Mouse (Mus musculus): ENCODE measurements around the gene Abhd16b. TPM values are rescaled to one million over a fixed set of nuclear protein-coding genes. Genes with fewer than 3 reads are reported as not detected.

Gene Abhd16b
- total and polyA plus RNA-seq, 2 experiments from 2014 or later = not detected

- no peaks in the 10 kb centered on the region for H3K4me1 ChIP-seq (ENCODE audit: insufficient read depth)
- peak within 1 kb of the TSS; percentile 69 for H3K9ac ChIP-seq
- H3K9me3 ChIP-seq (ENCODE audit: low read length) = no peaks in the 10 kb centered on the region
- peak within 1 kb of the TSS; percentile 98 for H3K4me2 ChIP-seq (ENCODE audit: low read depth)
- H3K27me3 ChIP-seq (ENCODE audit: insufficient read depth, low read length) = 0 out of 2 replicates have a peak, but pooled peaks cover 2% of the 10 kb centered on the region
- DNase-seq (peak; percentile 69), ATAC-seq (peak; percentile 77)
- peak within 1 kb of the TSS; percentile 85 for H3K4me3 ChIP-seq (ENCODE audit: low read depth, low read length)
- H3K27ac ChIP-seq (ENCODE audit: low read depth, low read length) = no peak within 1 kb of the TSS
- WGBS = under 1% methylated on average over 70 of the region's 83 CpGs
- no peaks in the 10 kb centered on the region for H3K36me3 ChIP-seq (ENCODE audit: insufficient read depth)
- TF ChIP-seq CTCF (IDR thresholded peaks at IDR 0.05; ENCODE audit: low read depth) = no peak
These were observed 33.8 kb upstream of the Abhd16b start, which contains the start of gene Zbtb46 for GRCm38 (mm10) chr2:181459153-181459672. Zbtb46 (minus strand) TSS chr2:181459426.

- Histone ChIP-seq H3K4me2 (ENCODE audit: low read depth) (peak overlapping the region; percentile 98), H3K9ac (peak overlapping the region; percentile 69), H3K27ac (ENCODE audit: low read depth, low read length) (no peak overlapping the region), H3K9me3 (ENCODE audit: low read length) (no peaks in the 10 kb centered on the region), H3K36me3 (ENCODE audit: insufficient read depth) (no peaks in the 10 kb centered on the region), H3K4me3 (ENCODE audit: low read depth, low read length) (peak overlapping the region; percentile 85), H3K27me3 (ENCODE audit: insufficient read depth, low read length) (peaks cover 2% of the 10 kb centered on the region; the same call in 1 of the 2 replicates), H3K4me1 (ENCODE audit: insufficient read depth) (no peaks in the 10 kb centered on the region)
- DNase-seq = peak; percentile 42
- ATAC-seq = peak; percentile 40
- WGBS = 1% methylated on average over 71 of the region's 71 CpGs
- no peak for TF ChIP-seq CTCF (IDR thresholded peaks at IDR 0.05; ENCODE audit: low read depth)
These were observed 33.1 kb upstream of the Abhd16b start for GRCm38 (mm10) chr2:181459673-181460621.

GRCm38 (mm10) chr2:181461536-181462100, 31.4 kb upstream of the Abhd16b start:
- 91% methylated on average over 1 of the region's 1 CpGs for WGBS
- Histone ChIP-seq H3K27ac (ENCODE audit: low read depth, low read length) (no peak overlapping the region), H3K9me3 (ENCODE audit: low read length) (no peaks in the 10 kb centered on the region), H3K27me3 (ENCODE audit: insufficient read depth, low read length) (peaks cover 2% of the 10 kb centered on the region; the same call in 1 of the 2 replicates), H3K4me2 (ENCODE audit: low read depth) (no peak overlapping the region), H3K9ac (no peak overlapping the region), H3K36me3 (ENCODE audit: insufficient read depth) (no peaks in the 10 kb centered on the region), H3K4me3 (ENCODE audit: low read depth, low read length) (no peak overlapping the region), H3K4me1 (ENCODE audit: insufficient read depth) (no peaks in the 10 kb centered on the region)
- no peak for TF ChIP-seq CTCF (IDR thresholded peaks at IDR 0.05; ENCODE audit: low read depth)
- no peak for DNase-seq
- ATAC-seq = no peak

DNA sequence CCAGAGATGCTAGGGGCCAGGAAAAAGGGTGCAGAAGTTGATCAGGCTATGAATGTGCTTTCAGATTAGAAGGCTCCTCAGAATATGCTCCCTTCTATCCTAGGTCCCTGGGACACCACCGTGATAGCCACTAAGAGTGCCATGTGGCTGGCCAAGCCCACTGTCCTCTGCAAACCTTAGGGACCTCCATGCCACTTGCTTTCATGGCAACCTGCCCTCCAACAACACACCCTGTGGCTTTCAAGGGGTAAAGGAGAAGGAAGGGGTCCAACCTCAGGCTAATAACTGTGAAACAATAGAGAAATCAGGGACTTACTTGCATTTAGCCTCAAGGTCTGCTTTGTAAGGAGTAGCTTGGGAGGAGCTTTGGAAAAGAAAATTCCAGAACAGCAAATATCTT, 30.4 kb upstream of the Abhd16b start:
- no peak for DNase-seq
- ATAC-seq = no peak
- H3K4me1 ChIP-seq (ENCODE audit: insufficient read depth) = no peaks in the 10 kb centered on the region
- H3K9ac ChIP-seq = no peak overlapping the region
- 84% methylated on average over 1 of the region's 1 CpGs for WGBS
- no peak overlapping the region for H3K4me3 ChIP-seq (ENCODE audit: low read depth, low read length)
- no peak overlapping the region for H3K4me2 ChIP-seq (ENCODE audit: low read depth)
- H3K36me3 ChIP-seq (ENCODE audit: insufficient read depth) = no peaks in the 10 kb centered on the region
- H3K27me3 ChIP-seq (ENCODE audit: insufficient read depth, low read length) = no peaks in the 10 kb centered on the region; the same call in 1 of the 2 replicates
- H3K27ac ChIP-seq (ENCODE audit: low read depth, low read length) = no peak overlapping the region
- H3K9me3 ChIP-seq (ENCODE audit: low read length) = no peaks in the 10 kb centered on the region
- TF ChIP-seq CTCF (IDR thresholded peaks at IDR 0.05; ENCODE audit: low read depth) = no peak

DNA sequence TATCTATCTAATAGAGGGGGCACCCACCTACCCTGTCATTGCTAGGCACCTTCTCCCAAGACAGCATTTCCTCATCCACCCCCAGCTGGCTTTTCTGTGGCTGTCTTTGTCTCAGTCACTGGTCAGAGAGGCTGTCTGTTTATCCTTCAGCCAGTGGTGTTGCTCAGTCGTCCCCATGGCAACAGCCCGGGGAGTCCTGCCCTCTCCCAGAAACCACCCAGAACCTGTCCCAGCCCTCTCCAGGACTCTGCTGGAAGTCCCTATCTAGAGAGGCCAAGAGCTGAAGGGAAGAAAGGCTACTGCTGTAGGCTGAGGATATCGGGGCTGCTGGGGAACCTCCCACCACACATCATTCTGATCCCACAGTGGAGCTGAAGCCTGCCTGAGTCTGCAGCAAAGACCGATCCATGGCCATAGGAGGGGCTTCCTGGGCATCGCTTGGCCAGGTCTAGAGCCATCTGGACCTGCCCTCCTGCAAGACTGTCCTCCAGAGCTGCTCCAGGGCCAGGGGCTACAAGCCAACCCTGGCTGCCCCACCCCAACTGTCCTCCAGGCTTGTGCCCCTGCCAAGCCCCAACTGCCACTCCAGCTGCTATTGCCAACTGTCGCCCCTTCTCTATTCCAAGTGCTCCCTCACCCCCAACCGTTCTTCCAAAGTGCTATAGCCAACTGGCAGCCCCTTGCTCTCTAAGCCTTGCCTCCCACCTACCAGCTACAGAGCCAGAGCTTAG, 29.8 kb upstream of the Abhd16b start:
- Histone ChIP-seq H3K9ac (no peak overlapping the region), H3K9me3 (ENCODE audit: low read length) (no peaks in the 10 kb centered on the region), H3K4me2 (ENCODE audit: low read depth) (peak overlapping the region; percentile 17; the same call in 1 of the 2 replicates), H3K27me3 (ENCODE audit: insufficient read depth, low read length) (no peaks in the 10 kb centered on the region; the same call in 1 of the 2 replicates), H3K4me1 (ENCODE audit: insufficient read depth) (no peaks in the 10 kb centered on the region), H3K4me3 (ENCODE audit: low read depth, low read length) (no peak overlapping the region), H3K36me3 (ENCODE audit: insufficient read depth) (no peaks in the 10 kb centered on the region), H3K27ac (ENCODE audit: low read depth, low read length) (peak overlapping the region; percentile 21; the same call in 1 of the 2 replicates)
- no peak for TF ChIP-seq CTCF (IDR thresholded peaks at IDR 0.05; ENCODE audit: low read depth)
- ATAC-seq (peak; percentile 74), DNase-seq (peak; percentile 53)
- 22% methylated on average over 7 of the region's 7 CpGs for WGBS

DNA sequence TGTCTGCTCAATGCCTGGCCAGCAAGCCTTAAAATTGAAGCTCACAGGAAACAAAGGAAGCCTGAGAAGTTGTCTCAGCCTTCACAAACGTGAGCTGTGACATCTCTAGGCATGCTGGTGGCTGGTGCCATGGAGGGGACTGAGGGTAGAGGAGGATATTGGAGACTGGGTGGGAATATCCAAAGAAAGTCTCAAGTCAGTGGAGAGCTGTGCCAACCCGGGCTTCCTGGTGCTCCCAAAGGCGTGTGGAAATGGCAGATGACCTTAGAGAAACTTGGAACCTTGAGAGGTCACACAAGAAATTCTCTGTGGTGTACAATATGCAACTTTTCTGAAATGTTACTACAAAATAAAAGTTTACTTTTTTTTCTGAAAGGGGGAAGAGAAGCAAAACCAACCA, 27.6 kb upstream of the Abhd16b start:
- Histone ChIP-seq H3K4me2 (ENCODE audit: low read depth) (no peak overlapping the region), H3K4me1 (ENCODE audit: insufficient read depth) (no peaks in the 10 kb centered on the region), H3K36me3 (ENCODE audit: insufficient read depth) (no peaks in the 10 kb centered on the region), H3K27me3 (ENCODE audit: insufficient read depth, low read length) (no peaks in the 10 kb centered on the region; the same call in 1 of the 2 replicates), H3K4me3 (ENCODE audit: low read depth, low read length) (no peak overlapping the region), H3K9ac (no peak overlapping the region), H3K27ac (ENCODE audit: low read depth, low read length) (no peak overlapping the region), H3K9me3 (ENCODE audit: low read length) (no peaks in the 10 kb centered on the region)
- WGBS = 57% methylated on average over 3 of the region's 3 CpGs
- ATAC-seq (no peak), DNase-seq (no peak)
- no peak for TF ChIP-seq CTCF (IDR thresholded peaks at IDR 0.05; ENCODE audit: low read depth)

Measured in forebrain, postnatal 0 days (tissue).